Mouse (Mus musculus) testis, adult 2 months (tissue): ENCODE measurements around the gene S100a2. TPM values are rescaled to one million over a fixed set of nuclear protein-coding genes. Genes with fewer than 3 reads are reported as not detected.

Experiments used
- H3K27ac ChIP-seq: fragments of 200-500 bp; 2 replicates; pipeline ENCODE4 v1.5.1; 2012; ENCODE audit warnings: low read depth, low read length; ENCODE audit not compliant: control insufficient read depth, insufficient read depth
- H3K27me3 ChIP-seq: fragments of 200-500 bp; 2 replicates; pipeline ENCODE4 v1.6.1; 2012; ENCODE audit warnings: mild to moderate bottlenecking, low read length, moderate library complexity; ENCODE audit not compliant: control insufficient read depth, insufficient read depth
- H3K36me3 ChIP-seq: fragments of 200-500 bp; 2 replicates; pipeline ENCODE4 v1.6.1; 2012; ENCODE audit warnings: mild to moderate bottlenecking, low read length; ENCODE audit not compliant: control insufficient read depth, insufficient read depth
- H3K4me1 ChIP-seq: fragments of 200-500 bp; 2 replicates; pipeline ENCODE4 v1.6.1; 2012; ENCODE audit warnings: low read length; ENCODE audit not compliant: control insufficient read depth, insufficient read depth
- H3K4me3 ChIP-seq: fragments of 200-500 bp; 2 replicates; pipeline ENCODE4 v1.5.1; 2012; ENCODE audit warnings: low read depth, mild to moderate bottlenecking, low read length, moderate library complexity, mixed read lengths; ENCODE audit not compliant: control insufficient read depth
- CTCF ChIP-seq: fragments of 200-500 bp; IDR thresholded peaks from 2 replicates; pipeline ENCODE4 v1.5.1; 2012; ENCODE audit warnings: low read depth, mild to moderate bottlenecking, inconsistent platforms, low read length, moderate library complexity; ENCODE audit not compliant: control insufficient read depth, insufficient read depth, insufficient replicate concordance
- POLR2A ChIP-seq: fragments of 200-500 bp; IDR thresholded peaks from 2 replicates; pipeline ENCODE4 v1.6.1; 2012; ENCODE audit warnings: low read depth, mild to moderate bottlenecking, inconsistent platforms, low read length, moderate library complexity; ENCODE audit not compliant: control insufficient read depth
- polyA plus RNA-seq: library from polyadenylated mRNA; depleted of rRNA; stranded (reverse); fragments of >200 nt; gene quantifications from 2 replicates; pipeline ENCODE4 v1.2.3, GENCODE M21; 2012

The S100a2 gene
- polyA plus RNA-seq, 1 experiment = not detected

DNA sequence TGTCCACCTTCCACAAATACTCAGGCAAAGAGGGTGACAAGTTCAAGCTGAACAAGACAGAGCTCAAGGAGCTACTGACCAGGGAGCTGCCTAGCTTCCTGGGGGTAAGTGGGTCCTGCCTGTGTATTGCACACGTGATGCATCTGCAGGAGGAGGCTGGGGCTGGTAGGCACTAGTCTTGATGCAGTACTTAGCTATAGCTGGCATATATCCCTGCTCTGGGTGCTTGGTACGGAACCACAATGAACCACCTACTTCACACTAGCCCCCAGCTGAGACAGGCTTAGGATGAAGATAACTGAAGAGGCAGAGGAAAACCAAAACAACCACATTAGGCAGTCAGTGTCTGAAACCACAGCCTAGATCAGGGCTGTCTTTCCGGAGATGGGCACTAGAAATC, 15.0 kb downstream of the S100a2 start:
- H3K4me3 ChIP-seq = no peak overlapping the region
- no peaks in the 10 kb centered on the region; the same call in 1 of the 2 replicates for H3K4me1 ChIP-seq
- no peaks in the 10 kb centered on the region for H3K36me3 ChIP-seq
- TF ChIP-seq CTCF (no peak), POLR2A (no peak)
- H3K27me3 ChIP-seq = no peaks in the 10 kb centered on the region
- no peak overlapping the region for H3K27ac ChIP-seq

DNA sequence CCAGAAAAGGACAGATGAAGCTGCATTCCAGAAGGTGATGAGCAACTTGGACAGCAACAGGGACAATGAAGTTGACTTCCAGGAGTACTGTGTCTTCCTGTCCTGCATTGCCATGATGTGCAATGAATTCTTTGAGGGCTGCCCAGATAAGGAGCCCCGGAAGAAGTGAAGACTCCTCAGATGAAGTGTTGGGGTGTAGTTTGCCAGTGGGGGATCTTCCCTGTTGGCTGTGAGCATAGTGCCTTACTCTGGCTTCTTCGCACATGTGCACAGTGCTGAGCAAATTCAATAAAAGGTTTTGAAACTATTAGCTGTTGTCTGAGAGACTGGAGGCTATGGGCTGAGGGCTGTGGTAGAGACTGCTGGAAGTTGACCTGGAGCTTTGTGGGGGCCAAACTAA, 15.7 kb downstream of the S100a2 start:
- H3K36me3 ChIP-seq = no peaks in the 10 kb centered on the region
- no peak overlapping the region for H3K4me3 ChIP-seq
- H3K4me1 ChIP-seq = no peaks in the 10 kb centered on the region; the same call in 1 of the 2 replicates
- no peak overlapping the region for H3K27ac ChIP-seq
- TF ChIP-seq POLR2A (no peak), CTCF (no peak)
- no peaks in the 10 kb centered on the region for H3K27me3 ChIP-seq

DNA sequence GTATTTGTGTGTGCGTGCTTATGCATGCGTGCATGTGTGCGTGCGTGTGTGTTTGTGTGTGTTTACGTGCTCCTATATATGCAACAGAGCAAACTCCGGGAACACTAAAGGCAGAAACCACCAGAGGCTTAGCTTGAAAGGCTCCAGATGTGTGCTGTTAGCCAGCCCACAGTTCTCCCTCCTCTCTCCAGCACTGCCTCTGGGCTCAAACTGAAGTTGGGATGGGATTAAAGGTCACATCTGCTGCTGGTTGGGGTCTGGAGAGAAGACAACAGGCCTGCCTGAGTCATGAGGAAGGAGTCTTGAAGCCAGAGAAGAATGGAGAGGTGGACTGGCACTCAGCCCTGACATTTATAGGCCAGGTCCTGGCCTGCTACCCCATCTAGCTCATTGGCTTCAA, 16.1 kb downstream of the S100a2 start:
- H3K27me3 ChIP-seq = no peaks in the 10 kb centered on the region
- H3K4me3 ChIP-seq = no peak overlapping the region
- H3K27ac ChIP-seq = no peak overlapping the region
- TF ChIP-seq POLR2A (no peak), CTCF (no peak)
- H3K36me3 ChIP-seq = no peaks in the 10 kb centered on the region
- no peaks in the 10 kb centered on the region; the same call in 1 of the 2 replicates for H3K4me1 ChIP-seq

DNA sequence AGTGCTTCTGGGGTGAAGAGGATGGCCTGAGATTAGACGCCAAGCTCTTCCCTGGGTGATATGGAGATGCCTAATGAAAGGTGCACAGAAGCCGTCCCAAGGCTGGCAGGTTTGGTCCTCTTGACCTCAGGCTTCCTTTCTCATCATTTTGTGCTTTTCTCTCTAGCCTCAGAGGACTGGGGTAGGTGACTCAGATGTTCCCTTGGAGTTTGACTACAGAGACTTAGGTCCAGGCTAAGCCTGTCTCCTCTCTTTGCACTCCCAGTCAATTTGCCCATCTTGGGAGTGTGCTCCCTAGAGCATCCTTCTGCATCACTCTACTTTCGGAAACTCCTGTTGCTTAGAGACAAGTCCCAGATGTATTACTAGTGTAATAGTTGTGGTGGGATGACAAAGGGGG, 17.3 kb downstream of the S100a2 start:
- TF ChIP-seq CTCF (no peak), POLR2A (no peak)
- Histone ChIP-seq H3K4me1 (no peaks in the 10 kb centered on the region; the same call in 1 of the 2 replicates), H3K27ac (no peak overlapping the region), H3K36me3 (no peaks in the 10 kb centered on the region), H3K27me3 (no peaks in the 10 kb centered on the region), H3K4me3 (no peak overlapping the region)

DNA sequence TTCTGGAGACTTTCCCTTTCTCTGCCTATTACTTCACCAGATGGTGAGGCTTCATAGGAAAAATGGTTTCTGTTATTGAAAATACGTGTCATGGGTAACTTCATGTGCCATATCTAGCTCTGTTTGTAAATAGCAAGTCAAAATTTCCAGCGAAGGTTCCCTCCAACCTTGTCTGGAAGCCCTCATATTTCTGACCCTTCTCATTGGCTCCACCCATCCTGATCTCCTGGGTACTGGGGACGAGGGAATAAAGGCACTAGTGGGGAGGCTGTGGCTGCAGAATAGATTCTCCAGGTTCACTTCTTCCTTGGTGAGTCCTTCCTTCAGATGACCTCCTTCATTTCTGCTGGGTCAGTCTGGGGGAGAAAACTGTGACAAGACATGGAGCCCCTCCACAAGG, 18.2 kb downstream of the S100a2 start, which contains the start of gene S100a5:
TSS of gene S100a5 (plus strand) at position 301 of the 400 bp plus-strand sequence.
- H3K27me3 ChIP-seq = no peaks in the 10 kb centered on the region
- H3K27ac ChIP-seq = no peak within 1 kb of the TSS
- TF ChIP-seq CTCF = no peak
- TF ChIP-seq POLR2A = no peak

DNA sequence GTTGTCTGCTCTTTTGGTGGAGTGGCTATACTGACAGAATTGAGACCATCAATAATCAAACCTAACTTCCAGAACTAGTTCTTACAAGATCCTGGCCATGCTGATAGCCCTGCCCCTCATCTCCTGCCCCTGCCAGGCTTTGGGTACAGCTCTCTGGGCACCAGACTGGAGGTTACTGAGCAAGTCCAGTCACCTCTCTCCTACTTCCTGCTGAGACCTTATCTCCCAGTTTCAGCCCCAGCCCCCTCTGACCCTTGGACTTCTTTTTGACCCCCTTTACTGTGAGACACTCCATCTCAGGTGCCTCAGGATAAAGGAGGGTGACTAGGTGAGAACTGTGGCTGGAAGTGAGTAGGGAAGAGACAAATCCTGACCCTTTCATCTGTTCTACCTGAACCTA, 19.1 kb downstream of the S100a2 start:
- no peak overlapping the region for H3K27ac ChIP-seq
- no peaks in the 10 kb centered on the region for H3K27me3 ChIP-seq
- TF ChIP-seq POLR2A (no peak), CTCF (no peak)
- H3K36me3 ChIP-seq = no peaks in the 10 kb centered on the region
- no peak overlapping the region for H3K4me3 ChIP-seq
- peaks cover 3% of the 10 kb centered on the region for H3K4me1 ChIP-seq

More for the DNA sequence above, 18.2 kb downstream of the S100a2 start, which contains the start of gene S100a5:
- no peak within 1 kb of the TSS for H3K4me3 ChIP-seq
- no peaks in the 10 kb centered on the region for H3K36me3 ChIP-seq
- peaks cover 2% of the 10 kb centered on the region for H3K4me1 ChIP-seq

DNA sequence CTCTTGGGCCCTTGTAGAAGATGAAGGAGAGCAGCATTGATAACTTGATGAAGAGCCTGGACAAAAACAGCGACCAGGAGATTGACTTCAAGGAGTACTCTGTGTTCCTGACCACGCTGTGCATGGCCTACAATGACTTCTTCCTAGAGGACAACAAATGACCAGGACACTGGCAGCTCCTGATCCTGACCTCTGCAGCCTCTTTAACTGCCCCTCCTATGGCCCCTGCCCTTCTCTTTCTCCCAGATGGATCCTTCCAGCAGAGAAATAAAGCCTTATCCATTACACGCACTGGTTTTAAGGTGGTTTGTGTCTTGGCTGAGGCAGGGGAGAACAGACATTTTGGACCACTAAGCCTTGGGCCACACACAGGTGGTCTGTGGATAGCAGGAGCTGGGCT, 21.4 kb downstream of the S100a2 start:
- H3K4me1 ChIP-seq = peaks cover 3% of the 10 kb centered on the region
- no peak overlapping the region for H3K4me3 ChIP-seq
- H3K27me3 ChIP-seq = no peaks in the 10 kb centered on the region
- H3K36me3 ChIP-seq = no peaks in the 10 kb centered on the region
- TF ChIP-seq POLR2A = no peak
- no peak for TF ChIP-seq CTCF
- no peak overlapping the region for H3K27ac ChIP-seq

DNA sequence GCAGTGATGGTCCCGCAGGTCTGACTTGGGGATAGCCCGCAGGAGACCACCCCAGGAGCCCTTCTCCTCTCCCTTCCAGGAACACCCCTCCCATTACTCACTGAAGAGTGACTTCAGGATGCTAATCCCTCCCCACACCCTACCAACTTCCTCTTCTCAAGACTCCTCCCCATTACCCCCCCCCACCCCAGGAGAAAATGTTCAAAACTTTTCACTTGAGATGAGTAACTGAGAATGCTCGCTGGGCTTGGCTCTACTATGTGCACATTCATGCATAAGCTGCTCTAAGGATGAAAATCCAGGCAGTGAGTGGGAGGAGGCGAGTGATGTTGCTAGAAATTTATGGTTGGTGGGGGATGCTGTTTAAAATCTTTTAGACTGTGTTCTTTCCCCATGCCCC, 22.0 kb downstream of the S100a2 start:
- Histone ChIP-seq H3K36me3 (no peaks in the 10 kb centered on the region), H3K27ac (no peak overlapping the region), H3K27me3 (no peaks in the 10 kb centered on the region), H3K4me1 (peaks cover 3% of the 10 kb centered on the region), H3K4me3 (no peak overlapping the region)
- TF ChIP-seq CTCF (no peak), POLR2A (no peak)
